Mouse (Mus musculus) regulatory T cell (primary cell): Measurements from ENCODE around the gene Igsf9.

ENCODE experiments used
- in situ Hi-C: fragments of 300-600 bp; cut with MboI, MseI; formaldehyde crosslinking; loops from one replicate; pipeline ENCODE4 v1.15.1; 2025; ENCODE audit warnings: high pct_unique_total_duplicates

The Igsf9 gene

GRCm38 (mm10) chr1:172481540-172482280 lies at the start of gene Igsf9:
Gene Igsf9 (plus strand): TSS chr1:172481788.
- in situ Hi-C loops, result loop anchor here (5.0 kb wide), 1 partner anchor 69 kb away; no protein-coding TSS in a partner anchor

GRCm38 (mm10) chr1:172431836-172432586 lies 49.6 kb upstream of the Igsf9 start:
- in situ Hi-C loops, result no loop called here

GRCm38 (mm10) chr1:172432587-172432955 lies 49.0 kb upstream of the Igsf9 start:
- in situ Hi-C loops, result no loop called here

DNA sequence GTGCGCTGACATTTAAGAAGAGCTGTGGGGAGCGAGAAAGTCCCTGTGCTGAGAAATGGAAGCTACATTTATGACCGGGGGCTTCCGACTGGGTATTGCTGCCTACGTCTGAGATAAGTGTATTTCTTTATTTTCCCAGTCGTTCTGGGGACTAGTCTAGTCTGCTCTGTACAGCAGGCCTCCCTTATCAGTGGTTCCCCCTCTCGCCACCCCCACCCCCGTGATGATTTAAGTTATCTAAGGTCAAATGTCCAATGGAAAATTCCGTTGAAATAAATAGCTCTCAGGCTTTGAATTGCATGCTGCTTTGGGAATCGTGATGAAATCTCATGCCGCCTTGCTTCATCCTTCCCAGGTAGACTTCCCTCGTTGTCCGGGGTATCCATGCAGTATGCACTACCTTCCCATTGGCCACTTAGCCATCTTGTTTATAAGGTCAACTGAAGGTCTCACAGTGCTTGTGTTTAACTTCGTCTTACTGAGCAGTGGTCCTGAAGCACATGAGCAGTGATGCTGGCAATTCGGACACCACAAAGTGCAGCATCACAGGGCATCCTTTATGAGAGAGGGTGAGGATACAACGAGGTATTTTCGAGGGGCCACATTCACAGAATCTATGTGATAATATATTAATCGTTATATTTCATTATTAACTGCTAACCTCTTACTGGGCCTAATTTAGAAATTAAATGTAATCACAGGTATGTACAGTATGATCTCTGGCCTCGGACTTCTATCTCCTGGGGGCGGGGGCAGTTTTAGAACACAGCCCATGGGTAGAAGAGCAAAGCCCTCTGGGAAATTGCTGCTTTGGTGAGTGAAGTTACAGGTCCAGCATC lies 48.4 kb upstream of the Igsf9 start:
- in situ Hi-C loops, result no loop called here

DNA sequence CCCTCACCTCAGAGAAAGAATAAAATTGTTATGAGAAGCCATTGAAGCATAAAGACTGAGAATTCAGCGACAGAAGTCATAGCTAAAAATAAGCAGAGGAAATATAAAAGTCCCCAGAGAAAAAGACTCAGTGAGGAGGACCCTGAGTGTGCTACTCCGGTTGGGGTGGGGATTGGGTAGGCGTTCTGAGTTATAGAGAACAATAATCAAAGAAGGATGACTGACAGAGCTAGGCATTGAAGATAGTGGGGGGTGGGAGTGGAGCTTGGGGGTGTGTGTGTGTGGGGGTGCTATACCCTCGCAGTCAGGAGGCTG lies 47.8 kb upstream of the Igsf9 start:
- in situ Hi-C loops, result no loop called here

- in situ Hi-C loops, result no loop called here
These were observed 44.8 kb upstream of the Igsf9 start for GRCm38 (mm10) chr1:172436785-172437184.

DNA sequence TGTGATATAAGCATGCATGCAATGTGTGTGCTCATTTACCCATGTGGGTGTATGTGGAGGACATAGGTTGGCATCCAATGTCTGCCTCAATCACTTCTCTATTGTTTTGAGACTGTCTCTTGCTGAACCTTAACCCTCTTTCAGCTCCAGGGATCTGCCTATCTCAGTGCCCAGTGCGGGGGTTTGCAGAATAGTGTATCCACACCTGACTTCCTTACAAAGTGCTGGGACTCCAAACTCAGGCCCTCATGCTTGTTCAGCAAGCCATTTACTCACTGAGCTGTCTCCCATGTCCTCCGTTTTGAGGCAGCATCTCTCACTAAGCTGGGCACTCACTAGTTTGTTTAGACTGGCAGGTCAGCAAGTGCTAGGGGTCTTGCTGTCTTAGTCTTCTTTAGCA lies 43.0 kb upstream of the Igsf9 start:
- in situ Hi-C loops, result no loop called here

GRCm38 (mm10) chr1:172440521-172440920 lies 41.1 kb upstream of the Igsf9 start:
- in situ Hi-C loops, result no loop called here

DNA sequence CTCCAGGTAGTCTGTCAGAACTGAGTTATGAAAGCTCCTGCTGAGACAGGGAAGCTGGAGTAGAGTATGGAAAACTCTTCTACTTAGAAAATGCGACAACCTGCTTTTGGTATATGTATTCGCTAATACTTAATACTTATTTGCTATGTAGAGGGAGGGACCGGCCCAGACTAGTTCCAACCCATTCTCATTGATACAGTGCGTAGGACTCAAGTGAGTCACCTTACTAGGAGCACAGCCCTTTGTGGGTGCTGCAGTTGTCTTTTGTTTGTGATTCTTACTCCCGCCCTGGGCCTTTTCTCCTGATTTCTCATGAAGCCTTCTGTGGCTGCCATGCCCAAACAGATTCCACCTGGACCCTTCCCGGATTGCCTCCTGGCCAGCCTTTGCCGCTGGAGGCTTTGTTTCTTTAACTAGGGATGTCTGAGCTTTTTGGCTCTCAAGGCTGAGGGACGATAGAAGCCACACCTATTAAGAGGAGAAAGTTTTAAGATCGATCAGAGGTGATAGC lies 39.6 kb upstream of the Igsf9 start:
- in situ Hi-C loops, result no loop called here

GRCm38 (mm10) chr1:172450226-172450625 lies 31.4 kb upstream of the Igsf9 start:
- in situ Hi-C loops, result no loop called here

DNA sequence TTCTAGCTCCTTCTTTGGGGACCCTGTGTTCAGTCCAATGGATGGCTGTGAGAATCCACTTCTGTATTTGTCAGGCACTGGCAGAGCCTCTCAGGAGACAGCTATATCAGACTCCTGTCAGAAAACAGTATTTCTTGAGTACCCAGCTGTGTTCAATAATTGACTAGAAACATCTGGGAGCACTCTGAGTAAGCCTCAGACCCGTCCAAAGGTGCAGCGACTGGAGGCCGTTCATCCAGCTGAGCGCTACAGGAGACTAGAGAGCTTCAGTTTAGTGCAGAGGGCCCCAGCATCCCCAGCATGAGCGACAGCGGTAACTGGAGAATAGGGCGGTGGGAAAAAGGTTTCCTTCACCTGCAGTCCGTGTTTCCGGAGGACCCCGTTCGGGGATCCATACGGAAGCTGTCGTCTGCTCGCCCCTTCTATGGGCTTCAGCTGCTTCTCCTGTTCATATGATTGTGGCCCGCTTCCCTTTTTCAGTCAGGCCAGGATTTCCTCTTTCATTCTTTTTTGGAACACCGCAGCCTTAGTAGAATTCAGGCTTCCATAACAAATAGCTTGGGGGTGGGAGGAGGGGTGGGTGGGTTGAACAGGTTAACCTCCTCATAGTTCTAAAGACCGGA lies 30.6 kb upstream of the Igsf9 start:
- in situ Hi-C loops, result no loop called here

GRCm38 (mm10) chr1:172452911-172453310 lies 28.7 kb upstream of the Igsf9 start:
- in situ Hi-C loops, result no loop called here

DNA sequence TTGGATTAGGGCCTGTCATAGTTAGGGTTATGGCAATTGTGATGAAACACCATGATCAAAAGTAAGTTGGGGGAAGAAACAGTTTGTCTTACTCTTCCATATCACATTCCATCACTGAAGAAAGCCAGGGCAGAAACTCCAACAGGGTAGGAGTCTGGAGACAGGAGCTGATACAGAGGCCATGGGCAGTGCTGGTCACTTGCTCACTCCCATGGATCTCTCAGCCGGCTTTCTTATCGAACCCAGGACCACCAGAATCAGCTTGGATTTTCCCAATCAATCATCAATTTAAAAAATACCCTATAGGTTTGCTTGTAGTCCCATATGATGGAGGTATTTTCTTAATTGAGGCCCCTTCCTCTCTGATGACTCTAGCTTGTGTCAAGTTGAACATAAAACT lies 27.8 kb upstream of the Igsf9 start:
- in situ Hi-C loops, result no loop called here

GRCm38 (mm10) chr1:172455416-172455815 lies 26.2 kb upstream of the Igsf9 start:
- in situ Hi-C loops, result no loop called here

- in situ Hi-C loops, result no loop called here
These were observed 25.4 kb upstream of the Igsf9 start for GRCm38 (mm10) chr1:172456001-172456677.

DNA sequence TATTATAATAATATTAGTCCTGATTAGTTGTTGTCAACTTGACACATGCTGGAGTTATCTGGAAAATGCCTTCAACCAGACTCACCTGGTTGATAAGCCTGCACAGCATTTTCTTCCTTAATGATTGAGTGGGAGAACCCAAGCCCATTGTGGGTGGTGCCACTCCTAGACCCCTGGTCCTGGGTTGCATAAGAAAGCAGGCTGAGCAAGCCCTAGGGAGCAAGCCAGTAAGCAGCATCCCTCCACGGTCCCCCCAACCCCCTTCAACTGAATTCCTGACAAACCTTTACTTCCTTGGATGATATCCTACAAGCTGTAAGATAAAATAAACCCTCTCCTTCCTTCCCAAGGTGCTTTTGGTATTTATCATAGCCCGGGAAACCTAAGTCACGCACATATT lies 24.4 kb upstream of the Igsf9 start:
- in situ Hi-C loops, result no loop called here

DNA sequence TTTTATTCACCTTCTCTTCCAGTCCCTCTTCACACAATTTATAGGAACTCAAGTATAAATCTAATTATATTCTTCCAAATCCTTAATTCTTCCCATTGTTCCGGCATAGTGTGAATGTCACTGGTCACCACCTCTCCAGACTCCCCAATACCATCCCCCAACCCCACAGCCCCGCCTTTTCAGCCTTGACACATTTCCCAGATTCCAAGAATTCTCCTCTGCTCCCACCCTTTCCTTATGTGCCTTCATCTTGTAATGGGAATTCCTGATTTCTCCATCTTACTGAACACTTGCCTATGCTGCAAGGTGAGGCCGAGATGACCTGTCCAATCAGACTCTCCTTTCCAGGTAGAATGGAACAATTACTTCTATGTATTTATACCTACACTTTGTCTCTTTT lies 23.5 kb upstream of the Igsf9 start:
- in situ Hi-C loops, result no loop called here

- in situ Hi-C loops, result no loop called here
These were observed 20.0 kb upstream of the Igsf9 start for GRCm38 (mm10) chr1:172461602-172462001.

DNA sequence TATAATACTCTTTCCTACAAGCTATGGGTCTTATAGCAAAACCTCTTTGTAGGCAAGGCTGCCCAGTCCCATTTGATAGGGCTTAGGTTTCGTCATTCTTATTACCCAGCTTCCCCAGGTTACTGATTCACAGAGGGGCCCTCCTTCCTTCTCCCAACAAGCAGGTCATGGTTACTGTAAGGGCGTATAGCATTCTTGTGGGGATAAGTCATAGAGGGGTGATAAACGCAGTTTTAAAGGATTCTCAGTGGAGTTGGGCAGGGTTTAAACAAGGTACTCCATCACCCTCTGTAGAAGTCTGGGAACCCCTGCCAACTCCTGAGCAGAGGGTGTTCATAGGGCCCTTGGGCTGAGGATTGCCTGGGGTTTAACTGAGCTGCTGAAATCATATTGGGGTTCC lies 19.1 kb upstream of the Igsf9 start:
- in situ Hi-C loops, result no loop called here

DNA sequence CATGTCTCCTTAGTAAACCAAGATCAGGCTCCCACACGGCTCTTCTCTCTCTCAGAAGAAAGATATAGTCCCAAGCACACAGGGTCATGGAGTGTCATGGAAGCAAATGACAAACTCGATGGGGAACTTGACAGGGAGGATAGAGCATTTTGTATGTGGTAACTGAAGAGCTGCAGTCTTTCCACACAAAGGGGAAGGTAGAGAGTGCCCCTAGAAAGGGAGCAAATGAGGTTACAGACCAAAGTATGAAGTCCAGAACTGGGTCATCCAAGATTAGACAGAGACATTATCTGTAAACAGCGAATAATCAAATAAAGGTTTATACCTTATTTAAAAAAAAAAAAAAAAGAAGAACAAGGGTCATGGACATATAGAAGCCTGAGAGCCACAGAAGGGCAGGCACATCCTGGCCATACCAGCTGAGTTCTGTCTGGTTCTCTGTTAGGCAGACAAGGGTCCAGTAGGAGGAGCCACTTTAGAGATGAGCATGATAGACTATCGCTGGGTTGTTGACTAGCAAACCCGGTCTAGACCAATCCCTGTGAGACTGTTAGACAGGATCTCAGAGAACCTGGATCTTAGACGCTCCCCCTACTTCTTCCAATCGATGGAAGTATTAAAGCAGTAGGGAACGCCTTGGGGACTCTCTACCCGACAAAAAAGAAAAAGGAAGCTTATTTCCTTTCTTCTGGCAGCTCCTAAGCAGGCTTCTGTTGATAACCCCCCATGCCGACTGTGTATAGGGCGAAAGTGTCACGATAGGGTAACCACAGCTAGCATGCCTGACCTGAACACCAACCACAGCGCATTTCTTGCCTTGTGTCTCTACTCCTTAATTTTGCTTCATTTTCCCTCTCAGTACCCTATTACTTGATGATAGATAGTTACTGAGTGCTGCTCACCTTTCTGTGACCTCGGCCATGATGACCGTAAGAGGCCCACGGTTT lies 17.9 kb upstream of the Igsf9 start:
- in situ Hi-C loops, result no loop called here
